Mouse (Mus musculus) stomach, embryonic 15.5 days (tissue): ENCODE data around the gene Gm49661. TPM values are rescaled to one million over a fixed set of nuclear protein-coding genes. Genes with fewer than 3 reads are reported as not detected.

Experiments
- ATAC-seq: fragments of 200-750 bp; cut with Nextera tagmentation; 2 replicates; pipeline ENCODE4 v1.8.0; 2017; ENCODE audit warnings: low read depth, moderate number of reproducible peaks, moderate TSS enrichment; ENCODE audit not compliant: insufficient read depth, low FRiP score
- H3K27ac ChIP-seq: fragments of 300-500 bp; sonication (generic); 2 replicates; pipeline ENCODE4 v1.5.1; 2015; ENCODE audit warnings: mild to moderate bottlenecking, inconsistent platforms
- H3K27me3 ChIP-seq: fragments of 300-500 bp; sonication (generic); replicated peaks from 2 replicates; pipeline ENCODE4 v1.6.1; 2015; ENCODE audit warnings: inconsistent platforms
- H3K36me3 ChIP-seq: fragments of 300-500 bp; sonication (generic); 2 replicates; pipeline ENCODE4 v1.6.1; 2015; ENCODE audit warnings: inconsistent platforms
- H3K4me1 ChIP-seq: fragments of 300-500 bp; sonication (generic); 2 replicates; pipeline ENCODE4 v1.6.1; 2015; ENCODE audit warnings: inconsistent platforms
- H3K4me2 ChIP-seq: fragments of 300-500 bp; sonication (generic); 2 replicates; pipeline ENCODE4 v1.6.1; 2015; ENCODE audit warnings: mild to moderate bottlenecking, inconsistent platforms
- H3K4me3 ChIP-seq: fragments of 300-500 bp; sonication (generic); replicated peaks from 2 replicates; pipeline ENCODE4 v1.5.1; 2015; ENCODE audit warnings: inconsistent platforms
- H3K9ac ChIP-seq: fragments of 300-500 bp; sonication (generic); 2 replicates; pipeline ENCODE4 v1.6.1; 2015; ENCODE audit warnings: inconsistent platforms
- H3K9me3 ChIP-seq: fragments of 300-500 bp; sonication (generic); 2 replicates; pipeline ENCODE4 v1.6.1; 2016; ENCODE audit warnings: inconsistent platforms
- WGBS: fragments of 180-500 bp; shearing (Covaris S2); methylation state at CpG from one replicate; pipeline ENCODE4 v1.1.7; 2015; 5-methylcytosine and 5-hydroxymethylcytosine counted together
- polyA plus RNA-seq: library from polyadenylated mRNA; unstranded; fragments of >200 nt; fragmentation: Nextera tagmentation; extraction: Ambion mirVana; gene quantifications from 2 replicates; pipeline ENCODE4 v1.2.1, GENCODE M21; 2015

Gene Gm49661
- polyA plus RNA-seq, 1 experiment from 2014 or later, result not detected

DNA sequence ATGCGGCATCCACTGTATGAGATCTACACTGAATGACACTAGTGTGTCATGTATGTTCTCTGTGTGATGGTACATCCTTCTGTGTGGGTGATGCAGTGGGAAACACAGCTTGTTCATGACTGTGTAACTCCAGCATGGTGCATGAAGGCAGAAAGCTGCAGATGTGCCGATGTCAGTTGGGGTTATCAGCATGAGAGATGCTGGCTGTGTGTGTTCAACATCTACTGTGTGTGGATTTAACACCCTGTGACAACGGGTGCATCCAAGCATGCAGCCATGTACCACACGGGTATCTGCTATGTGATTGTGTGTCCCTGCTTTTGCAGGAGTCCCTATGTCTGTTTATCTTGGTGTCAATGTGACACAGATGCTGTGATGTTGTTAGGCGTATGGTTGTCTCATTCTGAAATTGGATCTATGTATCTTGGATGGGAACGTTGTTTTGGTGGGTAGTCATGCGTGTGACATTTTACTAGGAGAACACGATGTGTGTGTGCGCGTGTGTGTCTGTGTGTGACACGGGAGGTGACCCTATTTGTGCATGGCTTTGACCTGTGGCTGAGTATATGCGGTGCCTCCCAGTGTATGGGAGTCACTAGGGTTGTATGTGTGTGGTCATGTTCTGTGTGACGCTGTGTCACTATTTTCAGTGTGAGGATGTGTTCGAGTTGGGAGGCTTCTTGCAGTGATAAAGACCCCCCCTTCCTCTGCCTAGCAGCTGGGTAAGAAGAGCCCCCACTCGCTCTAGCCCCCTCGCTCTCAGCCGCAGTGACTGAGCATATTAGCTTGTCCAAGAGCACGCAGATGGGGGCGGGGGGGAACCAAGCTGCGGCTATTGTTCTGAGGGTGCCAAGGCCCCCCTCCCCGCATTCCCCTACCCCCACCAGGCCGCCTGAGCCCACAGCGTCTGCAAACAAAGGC lies 32.9 kb downstream of the Gm49661 start:
- Histone ChIP-seq H3K9me3 (no peaks in the 10 kb centered on the region), H3K27ac (no peak overlapping the region), H3K9ac (no peak overlapping the region), H3K4me1 (peaks cover 12% of the 10 kb centered on the region), H3K4me3 (peak overlapping the region; percentile 40), H3K4me2 (peak overlapping the region; percentile 77), H3K27me3 (peaks cover 50% of the 10 kb centered on the region), H3K36me3 (no peaks in the 10 kb centered on the region)
- ATAC-seq, result no peak
- 24% methylated on average over 23 of the region's 23 CpGs for WGBS

DNA sequence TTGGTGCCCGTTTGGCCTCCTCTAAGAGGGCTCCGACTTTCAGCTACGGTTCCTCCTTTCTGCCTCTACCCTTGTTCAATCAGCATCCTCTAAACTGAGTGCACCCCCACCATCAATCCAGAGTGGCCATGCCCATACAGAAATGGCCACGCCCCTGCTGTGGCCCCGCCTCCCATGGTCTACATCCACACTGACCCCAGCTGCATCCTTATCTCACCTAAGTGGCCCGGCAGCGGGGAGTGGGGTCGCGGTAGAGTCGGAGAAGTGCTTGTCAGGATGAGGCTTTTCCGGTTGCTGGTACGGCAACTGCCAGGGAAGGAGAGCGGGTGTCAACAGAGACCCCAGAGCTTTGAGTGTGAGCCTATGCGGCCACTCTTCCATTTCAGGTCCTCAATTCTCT lies 33.7 kb downstream of the Gm49661 start:
- peaks cover 56% of the 10 kb centered on the region for H3K27me3 ChIP-seq
- no peaks in the 10 kb centered on the region for H3K36me3 ChIP-seq

DNA sequence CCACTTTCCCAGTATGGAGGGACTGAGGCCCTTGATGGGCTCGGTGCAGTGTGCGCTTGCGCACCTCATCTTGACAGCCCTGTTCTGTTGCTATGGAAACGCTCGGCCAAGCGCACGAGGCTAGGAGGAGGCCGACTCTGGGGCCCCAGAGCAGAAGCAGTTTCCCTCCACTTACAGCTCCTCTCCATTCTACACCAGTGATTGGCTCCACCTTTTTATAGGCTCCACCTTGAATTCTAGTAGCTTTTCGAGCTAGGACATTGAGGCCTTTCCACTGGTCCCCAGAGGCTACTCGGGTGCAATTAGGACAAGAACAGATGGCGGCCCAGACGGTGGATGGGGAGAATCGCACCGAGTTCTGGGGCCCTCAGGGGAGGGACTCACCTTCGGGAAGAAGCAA lies 34.4 kb downstream of the Gm49661 start:
- WGBS, result 2% methylated on average over 15 of the region's 15 CpGs
- no peak; the same call in 1 of the 2 replicates for ATAC-seq
- Histone ChIP-seq H3K9ac (no peak overlapping the region), H3K4me3 (no peak overlapping the region), H3K4me2 (0 out of 2 replicates have a peak overlapping the region, but pooled peaks have one; percentile 1), H3K27me3 (peaks cover 62% of the 10 kb centered on the region), H3K4me1 (peaks cover 12% of the 10 kb centered on the region), H3K9me3 (no peaks in the 10 kb centered on the region), H3K36me3 (no peaks in the 10 kb centered on the region), H3K27ac (no peak overlapping the region)

More for the DNA sequence above, 33.7 kb downstream of the Gm49661 start:
- H3K4me3 ChIP-seq, result no peak overlapping the region
- H3K4me1 ChIP-seq, result peaks cover 12% of the 10 kb centered on the region
- H3K4me2 ChIP-seq, result no peak overlapping the region
- no peak overlapping the region for H3K9ac ChIP-seq
- WGBS, result 4% methylated on average over 14 of the region's 14 CpGs
- H3K9me3 ChIP-seq, result no peaks in the 10 kb centered on the region
- no peak overlapping the region for H3K27ac ChIP-seq
- 0 out of 2 replicates have a peak, but pooled peaks have one; percentile 4 for ATAC-seq

DNA sequence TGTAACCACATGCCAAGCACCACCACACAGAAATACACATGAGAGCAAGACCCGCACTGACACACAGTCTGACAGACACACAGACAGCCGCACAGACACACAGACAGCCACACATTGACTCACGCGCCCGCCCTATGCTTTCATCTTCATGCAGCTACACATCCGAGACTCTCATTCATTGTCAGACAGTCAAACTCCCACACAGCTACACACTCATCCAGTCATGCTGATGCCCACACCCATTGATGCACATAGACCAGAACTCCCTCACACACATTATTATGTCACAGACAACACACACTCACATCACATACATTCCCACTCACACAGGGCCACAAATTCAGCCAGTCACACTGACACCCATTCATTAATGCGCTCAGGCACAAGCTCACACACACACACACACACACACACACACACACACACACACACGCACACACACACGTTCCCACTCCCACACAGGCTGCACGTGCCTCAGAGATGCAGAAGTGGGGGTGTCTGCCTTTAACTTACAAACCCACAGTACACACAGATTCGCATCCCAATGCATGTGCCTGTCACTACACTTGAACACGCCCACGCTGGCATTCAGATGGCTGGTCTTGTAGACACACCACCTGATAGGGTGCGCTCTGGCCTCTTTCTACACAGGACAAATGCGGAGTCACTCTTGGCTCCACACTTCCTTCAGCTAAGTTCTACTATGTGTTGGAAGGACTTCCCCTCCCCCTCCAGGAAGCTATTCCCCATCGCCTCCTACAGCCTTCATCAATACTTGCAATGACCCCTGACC lies 35.3 kb downstream of the Gm49661 start:
- no peaks in the 10 kb centered on the region for H3K9me3 ChIP-seq
- no peak for ATAC-seq

DNA sequence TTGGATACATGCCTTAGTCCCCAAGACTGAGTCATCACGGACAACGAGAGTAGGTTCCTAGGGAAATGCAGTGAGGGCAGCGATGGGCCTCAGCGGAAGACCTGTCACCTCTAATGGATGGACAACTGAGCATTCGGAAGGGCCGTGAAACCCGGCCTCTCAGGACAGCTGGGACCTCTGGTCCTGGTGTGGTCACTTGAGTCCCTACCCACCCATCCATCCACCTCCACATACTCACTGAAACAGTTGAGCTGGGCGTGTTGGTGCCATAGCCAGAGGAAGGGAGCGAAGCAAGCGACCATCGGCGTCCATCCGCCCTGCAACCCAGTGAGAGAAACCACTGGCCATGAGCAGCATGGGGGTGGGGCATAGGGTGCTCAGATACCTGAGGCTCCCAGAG lies 38.7 kb downstream of the Gm49661 start:
- Histone ChIP-seq H3K27me3 (peaks cover 52% of the 10 kb centered on the region), H3K27ac (no peak overlapping the region), H3K4me3 (no peak overlapping the region), H3K9me3 (no peaks in the 10 kb centered on the region), H3K9ac (no peak overlapping the region), H3K4me1 (0 out of 2 replicates have a peak, but pooled peaks cover 7% of the 10 kb centered on the region), H3K36me3 (no peaks in the 10 kb centered on the region), H3K4me2 (no peak overlapping the region)
- 84% methylated on average over 13 of the region's 13 CpGs for WGBS
- ATAC-seq, result no peak

More for the DNA sequence above, 35.3 kb downstream of the Gm49661 start:
- H3K4me3 ChIP-seq, result no peak overlapping the region
- H3K36me3 ChIP-seq, result no peaks in the 10 kb centered on the region
- WGBS, result 76% methylated on average over 16 of the region's 16 CpGs
- H3K4me2 ChIP-seq, result no peak overlapping the region
- peaks cover 71% of the 10 kb centered on the region for H3K27me3 ChIP-seq
- H3K27ac ChIP-seq, result no peak overlapping the region
- H3K4me1 ChIP-seq, result peaks cover 16% of the 10 kb centered on the region
- no peak overlapping the region for H3K9ac ChIP-seq

DNA sequence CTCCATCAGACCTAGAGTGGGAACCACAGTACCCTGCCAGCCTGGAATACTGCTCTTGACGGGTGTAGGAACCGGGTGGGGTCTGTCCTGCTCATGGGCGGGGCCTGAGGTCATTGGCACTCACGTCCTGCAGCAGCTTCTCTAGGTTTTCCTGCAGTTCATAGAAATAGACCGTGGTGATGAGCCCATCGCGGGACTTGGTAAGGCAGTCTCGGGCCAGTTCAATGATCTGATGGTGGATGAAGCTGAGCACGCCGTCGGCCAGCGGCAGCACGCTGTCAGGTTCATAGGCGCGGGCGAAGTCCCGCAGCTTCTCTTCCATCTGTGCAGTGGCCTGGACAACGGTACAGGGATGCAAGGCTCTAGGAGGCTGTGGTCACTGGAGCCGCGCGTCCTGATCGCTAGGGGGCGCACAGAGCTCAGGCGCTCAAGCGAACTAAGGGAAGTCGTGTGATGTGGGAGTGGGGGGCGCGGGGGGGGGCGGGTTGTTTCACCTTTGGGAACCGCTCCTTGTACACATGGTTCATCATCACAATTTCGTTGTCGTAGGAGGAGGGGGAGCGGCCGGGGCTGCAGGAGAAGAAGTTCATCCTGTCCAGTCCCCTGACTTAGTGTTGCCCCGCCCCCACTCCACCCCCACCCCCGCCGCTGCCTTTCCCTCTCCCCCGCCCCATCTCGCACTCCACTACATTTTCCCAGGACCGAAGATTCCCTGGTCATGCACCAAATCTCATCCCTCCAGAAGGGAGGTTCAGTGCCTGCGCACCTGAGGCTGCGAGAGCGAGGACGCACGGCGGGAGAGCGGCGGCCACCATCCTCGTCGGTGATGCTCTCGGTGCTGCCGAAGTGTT lies 40.6 kb downstream of the Gm49661 start:
- H3K4me3 ChIP-seq, result peak overlapping the region; percentile 31
- no peaks in the 10 kb centered on the region for H3K36me3 ChIP-seq
- no peak overlapping the region for H3K9ac ChIP-seq
- H3K9me3 ChIP-seq, result no peaks in the 10 kb centered on the region
- WGBS, result 2% methylated on average over 50 of the region's 52 CpGs
- H3K4me2 ChIP-seq, result peak overlapping the region; percentile 70
- H3K27ac ChIP-seq, result no peak overlapping the region
- peaks cover 33% of the 10 kb centered on the region for H3K27me3 ChIP-seq
- ATAC-seq, result peak; percentile 71; the same call in 1 of the 2 replicates
- H3K4me1 ChIP-seq, result 0 out of 2 replicates have a peak, but pooled peaks cover 7% of the 10 kb centered on the region

DNA sequence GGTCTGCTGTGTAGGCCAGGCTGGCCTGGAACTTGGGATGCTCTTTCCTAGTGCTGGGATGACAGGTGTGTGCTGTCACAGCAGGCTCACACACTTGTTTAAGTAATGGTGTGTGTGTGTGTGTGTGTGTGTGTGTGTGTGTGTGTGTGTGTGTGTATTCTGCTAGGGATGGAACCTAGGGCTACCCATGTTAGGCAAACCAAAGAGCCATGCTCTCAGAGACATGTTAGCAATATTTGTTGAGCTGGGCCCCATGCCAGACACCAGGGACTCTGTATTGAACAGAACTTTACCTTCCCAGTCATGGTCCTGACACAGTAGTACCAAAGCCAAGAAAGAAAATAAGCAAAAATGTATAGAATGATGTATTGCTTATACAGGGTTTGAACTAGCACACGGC lies 41.7 kb downstream of the Gm49661 start:
- H3K4me1 ChIP-seq, result 0 out of 2 replicates have a peak, but pooled peaks cover 7% of the 10 kb centered on the region
- H3K4me2 ChIP-seq, result no peak overlapping the region
- H3K9ac ChIP-seq, result no peak overlapping the region
- peaks cover 32% of the 10 kb centered on the region for H3K27me3 ChIP-seq
- no peak overlapping the region for H3K27ac ChIP-seq
- no peaks in the 10 kb centered on the region for H3K9me3 ChIP-seq
- ATAC-seq, result no peak
- H3K36me3 ChIP-seq, result no peaks in the 10 kb centered on the region
- 86% methylated on average over 1 of the region's 1 CpGs for WGBS
- no peak overlapping the region for H3K4me3 ChIP-seq

DNA sequence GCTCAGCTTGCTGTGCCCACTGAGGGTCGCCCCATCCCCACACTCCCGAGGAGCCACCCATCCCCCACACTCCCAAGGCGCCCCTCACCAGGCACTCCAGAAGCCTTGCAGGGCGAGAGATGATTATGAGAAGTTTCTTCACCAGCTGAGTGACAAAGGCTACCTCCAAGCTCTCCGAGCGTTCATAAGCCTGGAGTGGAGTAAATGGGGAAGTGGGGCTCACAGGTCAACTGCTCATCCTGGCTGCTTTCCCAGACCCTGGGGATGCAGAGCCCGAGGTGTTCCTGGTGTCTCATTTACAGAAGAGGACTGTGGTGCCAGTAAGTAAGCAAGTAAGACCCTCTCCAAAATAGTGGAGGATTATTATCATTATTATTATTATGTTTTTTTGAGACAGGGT lies 43.7 kb downstream of the Gm49661 start:
- H3K4me2 ChIP-seq, result no peak overlapping the region
- 0 out of 2 replicates have a peak, but pooled peaks cover 7% of the 10 kb centered on the region for H3K4me1 ChIP-seq
- no peak overlapping the region for H3K4me3 ChIP-seq
- ATAC-seq, result no peak
- H3K27ac ChIP-seq, result no peak overlapping the region
- 64% methylated on average over 7 of the region's 7 CpGs for WGBS
- no peaks in the 10 kb centered on the region for H3K36me3 ChIP-seq
- no peaks in the 10 kb centered on the region for H3K9me3 ChIP-seq
- no peak overlapping the region for H3K9ac ChIP-seq
- H3K27me3 ChIP-seq, result peaks cover 21% of the 10 kb centered on the region

DNA sequence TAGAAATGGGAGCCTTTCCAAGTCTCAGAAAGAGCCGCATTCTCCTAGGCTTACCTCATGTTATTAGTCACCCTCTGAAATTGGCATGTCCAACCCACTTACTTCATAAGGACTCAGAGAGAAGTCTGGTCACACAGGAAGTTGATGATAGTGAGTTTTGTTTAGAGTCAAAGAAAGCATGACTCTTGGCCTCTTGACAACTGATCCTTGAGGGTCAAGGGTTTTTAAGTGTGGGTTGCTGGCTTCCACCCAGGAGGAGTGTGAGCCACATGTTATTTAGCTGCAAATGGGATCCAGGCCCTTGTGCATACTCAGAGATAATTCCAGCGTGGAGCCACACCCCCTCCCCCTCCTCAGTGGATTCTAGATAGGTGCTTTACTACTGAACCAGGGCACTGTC lies 47.6 kb downstream of the Gm49661 start:
- Histone ChIP-seq H3K27ac (no peak overlapping the region), H3K4me1 (no peaks in the 10 kb centered on the region), H3K9ac (no peak overlapping the region), H3K4me3 (no peak overlapping the region), H3K27me3 (no peaks in the 10 kb centered on the region; the same call in 1 of the 2 replicates), H3K9me3 (no peaks in the 10 kb centered on the region), H3K4me2 (no peak overlapping the region), H3K36me3 (no peaks in the 10 kb centered on the region)
- WGBS, result 65% methylated on average over 2 of the region's 2 CpGs
- ATAC-seq, result no peak

DNA sequence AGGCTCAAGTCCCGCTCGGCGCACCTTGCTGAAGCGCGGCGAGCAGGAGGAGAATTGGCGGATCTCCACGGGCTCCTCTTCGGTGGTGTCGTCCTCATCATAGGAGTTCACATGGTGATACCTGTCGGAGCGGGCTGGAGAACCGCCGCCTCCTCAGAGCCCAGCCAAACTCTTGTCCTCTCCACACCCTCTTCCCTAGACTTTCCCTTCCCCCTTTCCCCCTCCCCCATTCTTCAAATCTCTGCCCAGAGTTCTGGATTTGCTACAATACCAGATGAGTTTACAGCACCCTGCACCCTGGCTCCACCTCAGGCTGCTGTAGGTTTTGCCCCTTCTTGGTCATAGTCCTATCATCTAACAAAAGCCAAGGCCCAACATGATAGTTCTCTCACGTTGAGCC lies 50.6 kb downstream of the Gm49661 start:
- no peaks in the 10 kb centered on the region for H3K4me1 ChIP-seq
- WGBS, result 87% methylated on average over 15 of the region's 15 CpGs
- no peaks in the 10 kb centered on the region; the same call in 1 of the 2 replicates for H3K27me3 ChIP-seq
- no peak overlapping the region for H3K4me2 ChIP-seq
- H3K9me3 ChIP-seq, result peaks cover 3% of the 10 kb centered on the region; the same call in 1 of the 2 replicates
- no peak for ATAC-seq
- no peaks in the 10 kb centered on the region for H3K36me3 ChIP-seq
- no peak overlapping the region for H3K9ac ChIP-seq
- H3K27ac ChIP-seq, result no peak overlapping the region
- H3K4me3 ChIP-seq, result no peak overlapping the region

DNA sequence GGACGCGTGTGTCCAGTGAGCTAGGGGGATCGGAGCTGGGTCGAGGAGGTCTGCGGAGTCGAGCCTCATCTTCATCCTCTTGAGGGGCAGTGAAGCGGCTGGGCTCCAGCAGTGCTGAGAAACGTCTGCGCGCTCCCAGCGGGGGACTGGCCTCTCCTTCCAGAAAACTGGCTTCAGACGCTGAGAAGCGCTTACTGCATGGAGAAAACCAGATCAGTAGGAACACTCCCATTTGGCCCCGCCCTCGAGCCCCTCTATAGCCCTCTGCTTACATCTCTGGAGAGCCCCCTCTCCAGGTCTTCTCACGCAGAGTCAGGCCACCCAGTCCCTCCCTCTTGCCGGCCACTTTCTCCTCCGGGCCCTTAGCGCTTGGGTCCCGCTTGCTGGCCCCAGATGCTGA lies 51.5 kb downstream of the Gm49661 start:
- H3K4me3 ChIP-seq, result no peak overlapping the region
- H3K27ac ChIP-seq, result no peak overlapping the region
- ATAC-seq, result no peak
- H3K9ac ChIP-seq, result no peak overlapping the region
- H3K36me3 ChIP-seq, result no peaks in the 10 kb centered on the region
- H3K4me2 ChIP-seq, result no peak overlapping the region
- H3K9me3 ChIP-seq, result peaks cover 3% of the 10 kb centered on the region; the same call in 1 of the 2 replicates
- WGBS, result 35% methylated on average over 20 of the region's 20 CpGs
- H3K4me1 ChIP-seq, result peaks cover 3% of the 10 kb centered on the region
- peaks cover 4% of the 10 kb centered on the region for H3K27me3 ChIP-seq
